Mouse (Mus musculus): Measurements from ENCODE around the gene Ip6k1.

- TF ChIP-seq POLR2A (IDR thresholded peaks at IDR 0.05; ENCODE audit: borderline replicate concordance, extremely low read depth, low read depth, low read length) (no peak), CTCF (IDR thresholded peaks at IDR 0.05; ENCODE audit: insufficient read depth, low read length) (no peak)
These were observed 54.3 kb downstream of the Ip6k1 start for GRCm38 (mm10) chr9:108056361-108057261.

Data from lung, adult 2 months (tissue).